Mouse (Mus musculus) bone marrow, adult 2 months (tissue): ENCODE measurements around the gene Fkbp11.

Experiments
- CTCF ChIP-seq: fragments of 200-500 bp; IDR thresholded peaks from 2 replicates; pipeline ENCODE4 v1.5.1; 2011; ENCODE audit warnings: low read length, control low read depth; ENCODE audit not compliant: control insufficient read depth, insufficient read depth
- POLR2A ChIP-seq: fragments of 200-500 bp; IDR thresholded peaks from 2 replicates; pipeline ENCODE4 v1.6.1; 2011; ENCODE audit warnings: low read depth, mild to moderate bottlenecking, control low read depth, low read length, borderline replicate concordance; ENCODE audit not compliant: control insufficient read depth

DNA sequence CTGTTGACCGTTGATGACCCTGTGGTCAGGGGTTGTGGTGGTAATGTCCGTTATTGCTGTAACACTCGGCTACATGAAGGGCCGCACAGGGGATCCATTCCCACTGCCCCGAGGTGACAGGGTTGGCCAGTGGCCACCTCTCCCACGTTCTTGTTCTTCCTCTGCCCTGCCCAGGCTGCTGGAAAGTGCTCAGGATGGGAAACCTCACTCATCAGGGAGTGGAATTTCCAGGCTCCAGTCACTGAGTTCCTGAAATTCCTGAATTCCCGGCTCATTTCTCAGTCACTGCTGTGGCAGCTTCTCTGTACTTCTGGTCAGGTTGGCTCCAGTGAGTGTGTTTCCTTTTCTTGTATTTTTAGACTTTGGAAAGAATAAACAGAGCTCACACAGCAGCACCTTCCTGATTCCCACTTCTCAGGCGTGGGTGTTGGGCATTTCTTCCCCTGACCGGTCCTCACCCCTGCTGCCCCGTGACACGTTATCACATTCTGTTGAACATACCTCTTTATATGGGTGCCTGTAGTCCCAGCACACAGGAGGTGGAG, 35.8 kb downstream of the Fkbp11 start:
- no peak for TF ChIP-seq POLR2A
- no peak for TF ChIP-seq CTCF
